Mouse (Mus musculus) heart, postnatal 0 days (tissue): Measurements from ENCODE around the gene Klrb1c.

Source experiments
- CTCF ChIP-seq: IDR thresholded peaks from 2 replicates; pipeline ENCODE4 v1.5.1; 2016; ENCODE audit warnings: antibody characterized with exemption, control low read depth, low read depth
- EP300 ChIP-seq: IDR thresholded peaks from 2 replicates; pipeline ENCODE4 v1.6.1; 2016; ENCODE audit warnings: antibody characterized with exemption, low read depth

- no peak for TF ChIP-seq EP300
- TF ChIP-seq CTCF: no peak
These were observed 51.6 kb downstream of the Klrb1c start for GRCm38 (mm10) chr6:128737445-128737844.
